Mouse (Mus musculus): ENCODE measurements around the gene 1110008P14Rik. TPM values are rescaled to one million over a fixed set of nuclear protein-coding genes. Genes with fewer than 3 reads are reported as not detected.

Gene 1110008P14Rik
- polyA plus RNA-seq (2014; fragmentation: Nextera tagmentation; extraction: Ambion mirVana): 67.7 and 79.7 TPM in 2 replicates

DNA sequence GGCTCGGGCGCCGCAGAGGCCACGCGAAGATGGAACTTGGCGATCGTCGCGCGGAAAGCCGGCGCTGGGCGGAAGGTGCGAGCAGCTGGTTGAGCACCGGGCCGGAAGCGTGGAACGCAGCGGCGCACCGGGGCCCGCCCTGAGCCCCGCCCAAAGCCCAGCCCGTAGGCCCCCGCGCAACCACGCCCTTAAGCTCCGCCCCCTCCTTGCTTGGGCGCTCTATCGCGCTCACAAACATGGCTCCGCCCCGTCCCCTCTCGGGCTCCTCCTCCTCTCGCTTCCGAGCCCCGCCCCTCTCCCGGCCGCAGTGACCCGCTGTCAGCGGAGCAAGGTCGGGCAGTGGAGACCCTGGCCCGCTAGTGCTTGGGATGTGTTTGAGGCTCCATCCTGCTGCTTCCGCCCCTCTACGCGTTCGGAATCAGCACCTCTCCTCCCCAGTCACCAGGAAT is at the start of gene 1110008P14Rik:
Gene 1110008P14Rik (minus strand): TSS at position 164 of the 449 bp plus-strand sequence.
- H3K9me3 ChIP-seq (ENCODE audit: control insufficient read depth, low read length): no peaks in the 10 kb centered on the region
- peak within 1 kb of the TSS; percentile 98 for H3K4me2 ChIP-seq (ENCODE audit: low read depth, low read length)
- H3K4me3 ChIP-seq (ENCODE audit: low read depth, low read length): peak within 1 kb of the TSS; percentile 69
- peaks cover 31% of the 10 kb centered on the region for H3K36me3 ChIP-seq (ENCODE audit: control insufficient read depth, insufficient read depth, low read length)
- ATAC-seq (ENCODE audit: low read depth) (peak; percentile 92), DNase-seq (ENCODE audit: low spot score) (peak; percentile 96)
- H3K27ac ChIP-seq (replicated peaks; ENCODE audit: low read depth, low read length): no peak within 1 kb of the TSS
- WGBS: 0% methylated on average over 26 of the region's 47 CpGs
- no peaks in the 10 kb centered on the region for H3K4me1 ChIP-seq (ENCODE audit: control insufficient read depth, insufficient read depth, low read length)
- H3K9ac ChIP-seq (ENCODE audit: low read depth, low read length): peak within 1 kb of the TSS; percentile 69
- H3K27me3 ChIP-seq (replicated peaks; ENCODE audit: control insufficient read depth, insufficient read depth, low read length): no peaks in the 10 kb centered on the region

DNA sequence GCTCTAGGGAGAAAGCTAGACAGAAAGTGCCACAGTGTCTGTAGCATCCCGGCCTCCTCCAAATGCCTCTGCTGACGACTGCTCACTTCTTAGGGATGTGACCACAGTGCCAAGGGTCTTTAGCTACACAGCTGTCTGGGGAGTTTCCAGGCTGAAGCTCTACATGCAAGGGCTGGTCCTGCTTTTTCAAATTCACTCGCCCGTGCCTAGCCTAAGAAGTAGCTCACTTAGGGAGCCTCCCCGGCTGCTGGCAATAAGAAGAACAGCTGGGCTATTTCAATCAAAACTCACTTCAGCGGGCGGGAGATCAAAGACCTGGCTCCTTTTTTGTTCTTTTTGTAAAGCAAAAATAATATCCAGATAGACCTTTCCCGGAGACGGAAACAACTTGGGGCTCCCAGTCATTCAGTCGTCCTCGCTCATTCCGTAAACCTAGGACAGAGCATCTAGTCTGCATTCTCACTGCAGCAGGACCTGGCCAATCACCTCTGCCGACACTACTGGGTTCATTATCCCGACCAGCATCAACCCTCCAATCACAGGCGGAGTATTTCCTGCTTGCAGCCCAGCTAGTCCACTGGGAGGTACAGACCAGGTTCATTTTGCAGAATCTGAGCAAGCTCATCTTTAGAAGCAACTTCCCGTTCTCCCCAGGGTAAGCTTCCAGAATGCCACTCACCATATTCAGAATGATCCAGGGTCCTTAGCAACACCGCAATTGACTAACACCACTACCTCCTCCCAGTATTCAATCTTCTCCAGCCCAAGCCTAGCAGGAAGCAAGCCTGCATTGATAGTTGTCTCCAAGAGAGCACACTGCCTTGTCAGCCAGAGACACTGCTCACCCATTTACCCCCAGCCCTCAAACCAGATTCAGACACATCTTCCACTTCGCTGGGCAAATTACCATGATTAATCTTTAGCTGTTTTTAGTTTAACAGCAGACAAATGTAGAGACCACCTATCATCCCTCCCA is 49.3 kb upstream of the 1110008P14Rik start:
- Histone ChIP-seq H3K9me3 (ENCODE audit: control insufficient read depth, low read length) (no peaks in the 10 kb centered on the region), H3K4me3 (ENCODE audit: low read depth, low read length) (peak overlapping the region; percentile 38), H3K27me3 (replicated peaks; ENCODE audit: control insufficient read depth, insufficient read depth, low read length) (no peaks in the 10 kb centered on the region), H3K4me1 (ENCODE audit: control insufficient read depth, insufficient read depth, low read length) (peaks cover 33% of the 10 kb centered on the region), H3K27ac (replicated peaks; ENCODE audit: low read depth, low read length) (peak overlapping the region; percentile 80), H3K4me2 (ENCODE audit: low read depth, low read length) (peak overlapping the region; percentile 63), H3K9ac (ENCODE audit: low read depth, low read length) (peak overlapping the region; percentile 61), H3K36me3 (ENCODE audit: control insufficient read depth, insufficient read depth, low read length) (no peaks in the 10 kb centered on the region)
- DNase-seq (ENCODE audit: low spot score): peak; percentile 97
- WGBS: 6% methylated on average over 18 of the region's 18 CpGs
- ATAC-seq (ENCODE audit: low read depth): peak; percentile 95

DNA sequence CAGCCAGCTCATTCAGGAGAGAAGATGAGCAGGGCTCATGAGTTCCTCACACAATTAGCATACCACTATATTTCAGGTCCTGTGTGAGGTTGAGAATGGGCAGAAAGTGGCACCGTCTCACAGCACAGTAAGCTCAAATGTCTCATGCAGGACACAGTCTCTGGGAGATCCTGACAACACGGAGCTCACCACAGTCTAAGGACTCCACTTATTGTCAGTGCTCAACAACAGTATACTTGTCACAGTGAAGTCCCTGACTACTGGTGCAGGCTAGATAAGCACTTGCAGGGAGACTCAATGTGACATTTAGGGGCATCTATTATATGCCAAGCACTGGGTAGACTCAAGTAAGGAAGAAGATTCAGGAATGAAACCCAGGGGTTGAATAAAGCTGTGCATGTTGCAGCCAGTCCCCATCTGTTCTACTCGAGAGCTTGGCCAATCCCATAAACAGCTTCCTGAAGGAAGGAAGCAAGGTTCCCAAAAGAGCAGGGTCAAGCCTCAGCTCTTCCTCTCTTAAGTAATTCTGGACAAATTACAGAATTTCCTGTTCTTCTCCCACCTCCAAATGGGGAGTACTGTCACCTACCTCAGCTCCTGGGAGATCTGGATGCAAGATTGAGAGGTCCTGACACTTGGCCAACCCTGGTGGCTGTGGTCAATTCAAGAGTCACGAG is 47.6 kb upstream of the 1110008P14Rik start:
- Histone ChIP-seq H3K9ac (ENCODE audit: low read depth, low read length) (no peak overlapping the region; the same call in 1 of the 2 replicates), H3K4me1 (ENCODE audit: control insufficient read depth, insufficient read depth, low read length) (peaks cover 43% of the 10 kb centered on the region), H3K9me3 (ENCODE audit: control insufficient read depth, low read length) (no peaks in the 10 kb centered on the region), H3K36me3 (ENCODE audit: control insufficient read depth, insufficient read depth, low read length) (no peaks in the 10 kb centered on the region), H3K27me3 (replicated peaks; ENCODE audit: control insufficient read depth, insufficient read depth, low read length) (no peaks in the 10 kb centered on the region), H3K4me2 (ENCODE audit: low read depth, low read length) (peak overlapping the region; percentile 63; the same call in 1 of the 2 replicates), H3K27ac (replicated peaks; ENCODE audit: low read depth, low read length) (peak overlapping the region; percentile 82), H3K4me3 (ENCODE audit: low read depth, low read length) (0 out of 2 replicates have a peak overlapping the region, but pooled peaks have one; percentile 38)
- ATAC-seq (ENCODE audit: low read depth) (no peak), DNase-seq (ENCODE audit: low spot score) (no peak)
- WGBS: 71% methylated on average over 4 of the region's 4 CpGs

DNA sequence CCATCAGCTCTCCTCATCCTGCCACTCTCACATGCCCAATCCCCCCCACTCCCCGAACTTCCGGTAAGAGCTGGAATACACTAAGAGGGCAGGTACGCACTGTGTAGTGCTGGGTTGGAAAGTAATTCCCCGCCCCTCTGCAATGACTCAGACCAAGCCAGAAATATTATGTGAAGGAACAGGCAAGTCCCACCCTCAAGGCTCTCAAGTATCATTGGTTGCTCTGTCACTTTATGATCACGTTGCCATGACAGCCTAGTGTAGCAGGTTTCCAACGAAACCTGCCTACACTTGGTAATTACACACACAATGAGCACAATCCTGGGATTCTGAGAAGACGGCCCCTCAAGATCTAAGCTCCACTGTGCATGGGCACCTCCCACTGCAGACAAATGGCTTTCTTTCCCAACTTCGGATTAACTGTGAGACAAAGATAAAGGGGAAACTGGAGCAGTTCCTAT is 46.6 kb upstream of the 1110008P14Rik start:
- peak; percentile 80 for ATAC-seq (ENCODE audit: low read depth)
- DNase-seq (ENCODE audit: low spot score): peak; percentile 92
- Histone ChIP-seq H3K9me3 (ENCODE audit: control insufficient read depth, low read length) (no peaks in the 10 kb centered on the region), H3K27me3 (replicated peaks; ENCODE audit: control insufficient read depth, insufficient read depth, low read length) (no peaks in the 10 kb centered on the region), H3K36me3 (ENCODE audit: control insufficient read depth, insufficient read depth, low read length) (no peaks in the 10 kb centered on the region), H3K27ac (replicated peaks; ENCODE audit: low read depth, low read length) (peak overlapping the region; percentile 82), H3K4me2 (ENCODE audit: low read depth, low read length) (peak overlapping the region; percentile 63), H3K9ac (ENCODE audit: low read depth, low read length) (0 out of 2 replicates have a peak overlapping the region, but pooled peaks have one; percentile 11), H3K4me3 (ENCODE audit: low read depth, low read length) (no peak overlapping the region), H3K4me1 (ENCODE audit: control insufficient read depth, insufficient read depth, low read length) (peaks cover 51% of the 10 kb centered on the region)
- WGBS: 45% methylated on average over 8 of the region's 8 CpGs

DNA sequence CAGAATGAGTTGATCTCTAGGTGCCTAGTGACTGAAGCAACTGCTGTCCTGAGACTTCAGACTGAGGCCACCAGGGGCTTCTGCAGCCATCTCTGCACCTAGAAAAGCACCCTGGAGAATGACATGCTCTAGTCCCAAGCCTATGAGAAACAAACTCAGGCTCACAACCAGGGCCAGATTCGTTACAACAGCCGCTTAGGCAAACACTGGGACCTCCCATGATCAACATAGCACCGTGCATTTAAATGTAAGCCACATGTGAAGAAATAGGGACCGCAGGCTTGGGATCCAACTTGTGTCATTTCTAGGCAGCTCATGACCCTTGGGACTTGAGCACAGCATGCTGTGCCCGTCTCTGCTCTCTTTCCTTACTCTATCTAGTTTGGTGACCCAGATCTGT is 46.0 kb upstream of the 1110008P14Rik start:
- Histone ChIP-seq H3K4me3 (ENCODE audit: low read depth, low read length) (no peak overlapping the region), H3K4me1 (ENCODE audit: control insufficient read depth, insufficient read depth, low read length) (peaks cover 57% of the 10 kb centered on the region), H3K36me3 (ENCODE audit: control insufficient read depth, insufficient read depth, low read length) (no peaks in the 10 kb centered on the region), H3K9me3 (ENCODE audit: control insufficient read depth, low read length) (no peaks in the 10 kb centered on the region), H3K4me2 (ENCODE audit: low read depth, low read length) (peak overlapping the region; percentile 63; the same call in 1 of the 2 replicates), H3K27ac (replicated peaks; ENCODE audit: low read depth, low read length) (peak overlapping the region; percentile 82), H3K9ac (ENCODE audit: low read depth, low read length) (no peak overlapping the region), H3K27me3 (replicated peaks; ENCODE audit: control insufficient read depth, insufficient read depth, low read length) (no peaks in the 10 kb centered on the region)
- ATAC-seq (ENCODE audit: low read depth) (no peak), DNase-seq (ENCODE audit: low spot score) (no peak)
- 57% methylated on average over 5 of the region's 5 CpGs for whole genome bisulfite sequencing

DNA sequence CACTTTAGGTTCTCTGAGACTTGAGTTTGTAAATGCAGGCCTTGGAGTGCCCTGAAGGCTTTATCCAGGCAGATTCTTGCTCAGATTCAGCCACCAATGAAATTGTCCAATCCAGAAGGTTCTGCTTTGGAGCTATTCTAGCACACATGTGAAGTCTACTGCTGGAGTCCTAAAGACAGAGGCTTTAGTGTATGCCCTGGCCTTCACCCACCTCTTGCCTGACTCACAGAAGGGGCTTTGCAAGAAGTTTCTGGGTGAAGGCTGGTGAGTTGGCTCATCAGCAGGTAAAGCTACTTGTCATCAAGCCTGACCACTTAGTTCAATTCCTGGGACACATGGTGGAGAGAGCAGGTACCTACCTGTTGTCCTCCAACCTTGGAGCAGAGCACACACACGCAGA is 44.4 kb upstream of the 1110008P14Rik start:
- ATAC-seq (ENCODE audit: low read depth) (no peak), DNase-seq (ENCODE audit: low spot score) (no peak)
- WGBS: 76% methylated on average over 1 of the region's 1 CpGs
- H3K9me3 ChIP-seq (ENCODE audit: control insufficient read depth, low read length): no peaks in the 10 kb centered on the region
- no peak overlapping the region for H3K4me3 ChIP-seq (ENCODE audit: low read depth, low read length)
- no peak overlapping the region for H3K9ac ChIP-seq (ENCODE audit: low read depth, low read length)
- peaks cover 2% of the 10 kb centered on the region for H3K36me3 ChIP-seq (ENCODE audit: control insufficient read depth, insufficient read depth, low read length)
- H3K4me1 ChIP-seq (ENCODE audit: control insufficient read depth, insufficient read depth, low read length): peaks cover 58% of the 10 kb centered on the region
- H3K4me2 ChIP-seq (ENCODE audit: low read depth, low read length): no peak overlapping the region
- no peak overlapping the region for H3K27ac ChIP-seq (replicated peaks; ENCODE audit: low read depth, low read length)
- no peaks in the 10 kb centered on the region for H3K27me3 ChIP-seq (replicated peaks; ENCODE audit: control insufficient read depth, insufficient read depth, low read length)

DNA sequence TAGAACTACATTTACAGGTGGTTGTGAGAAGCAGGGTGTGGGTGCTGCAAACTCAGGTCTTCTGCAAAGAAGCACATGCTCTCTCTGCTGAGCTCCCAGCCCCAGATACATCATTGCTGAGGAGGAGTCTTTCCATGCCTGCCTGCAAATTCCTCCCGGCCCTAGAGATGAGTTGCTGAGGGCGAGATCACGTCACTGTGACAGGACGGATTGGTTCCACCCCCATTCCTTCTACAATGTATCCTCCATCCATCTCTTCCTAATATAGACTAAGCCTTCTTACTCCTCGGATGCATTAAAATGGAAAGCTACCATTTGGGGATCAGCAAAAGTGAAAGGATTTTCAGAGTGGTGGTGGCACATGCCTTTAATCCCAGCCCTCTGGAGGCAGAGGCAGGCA is 43.8 kb upstream of the 1110008P14Rik start:
- Histone ChIP-seq H3K27me3 (replicated peaks; ENCODE audit: control insufficient read depth, insufficient read depth, low read length) (no peaks in the 10 kb centered on the region), H3K9ac (ENCODE audit: low read depth, low read length) (no peak overlapping the region), H3K27ac (replicated peaks; ENCODE audit: low read depth, low read length) (peak overlapping the region; percentile 80; the same call in 1 of the 2 replicates), H3K36me3 (ENCODE audit: control insufficient read depth, insufficient read depth, low read length) (peaks cover 8% of the 10 kb centered on the region), H3K9me3 (ENCODE audit: control insufficient read depth, low read length) (no peaks in the 10 kb centered on the region), H3K4me1 (ENCODE audit: control insufficient read depth, insufficient read depth, low read length) (peaks cover 58% of the 10 kb centered on the region), H3K4me3 (ENCODE audit: low read depth, low read length) (no peak overlapping the region), H3K4me2 (ENCODE audit: low read depth, low read length) (no peak overlapping the region)
- DNase-seq (ENCODE audit: low spot score): no peak
- WGBS: 67% methylated on average over 5 of the region's 5 CpGs
- ATAC-seq (ENCODE audit: low read depth): no peak

DNA sequence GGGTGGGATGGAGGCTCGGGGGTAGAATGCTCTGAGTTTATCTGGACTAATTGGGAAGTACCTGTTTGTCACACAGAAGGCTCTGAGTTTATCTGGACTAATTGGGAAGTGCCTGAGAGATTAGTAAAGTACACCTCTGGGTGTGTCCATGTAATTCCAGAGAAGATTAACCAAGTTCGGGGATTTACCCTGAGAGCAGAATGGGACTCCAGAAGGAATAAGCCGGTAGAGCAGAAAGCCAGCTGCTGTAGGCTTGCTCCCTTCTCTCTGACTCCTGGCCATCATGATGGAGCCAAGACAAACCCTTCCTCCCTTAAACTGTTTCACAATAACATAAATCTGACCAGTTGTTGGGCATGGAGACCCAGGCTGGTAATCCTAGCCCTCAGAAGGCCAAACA is 43.1 kb upstream of the 1110008P14Rik start:
- H3K9ac ChIP-seq (ENCODE audit: low read depth, low read length): no peak overlapping the region
- H3K4me3 ChIP-seq (ENCODE audit: low read depth, low read length): no peak overlapping the region
- peaks cover 55% of the 10 kb centered on the region for H3K4me1 ChIP-seq (ENCODE audit: control insufficient read depth, insufficient read depth, low read length)
- ATAC-seq (ENCODE audit: low read depth): no peak
- no peaks in the 10 kb centered on the region for H3K9me3 ChIP-seq (ENCODE audit: control insufficient read depth, low read length)
- DNase-seq (ENCODE audit: low spot score): no peak
- peaks cover 16% of the 10 kb centered on the region for H3K36me3 ChIP-seq (ENCODE audit: control insufficient read depth, insufficient read depth, low read length)
- H3K27me3 ChIP-seq (replicated peaks; ENCODE audit: control insufficient read depth, insufficient read depth, low read length): no peaks in the 10 kb centered on the region
- H3K4me2 ChIP-seq (ENCODE audit: low read depth, low read length): peak overlapping the region; percentile 5; the same call in 1 of the 2 replicates
- 34% methylated on average over 3 of the region's 3 CpGs for WGBS
- H3K27ac ChIP-seq (replicated peaks; ENCODE audit: low read depth, low read length): peak overlapping the region; percentile 80

All from embryonic facial prominence, embryonic 14.5 days (tissue).